15 mouse cellular contexts compared by ENCODE assay signal in genomic region chr12:102069521-102070201, GRCm38 (mm10). TPM values are rescaled to one million over a fixed set of nuclear protein-coding genes. Genes with fewer than 3 reads are reported as not detected.
DNase-seq lines count a peak whose midpoint lies in the region.
"Had no signal": no experiment of that assay in that cellular context is flagged by ENCODE, and none has a peak within 500 bp of the region (broad histone marks: within the 10 kb centered on the region; RNA-seq: fewer than 3 reads in every experiment).

No protein-coding gene starts in this region.

- peak; percentile 21 for DNase-seq in embryo, embryonic 10.5 days (ENCODE audit: low spot score)
- DNase-seq in embryo, embryonic 9.5 days (ENCODE audit: extremely low spot score), result no peak
- peak; percentile 21 for DNase-seq in kidney, adult 9 months
- DNase-seq in kidney, postnatal 36 days, result peak; percentile 6 to 14
- peak; percentile 22 for DNase-seq in lung, postnatal 14 days
- no peak for DNase-seq in urinary bladder, postnatal 4 days (ENCODE audit: low spot score in 2 of 2)
- no peak for DNase-seq in c-Kit-positive CD71-positive TER-119-positive erythroid progenitor cells, embryonic 14.5 days (ENCODE audit: low spot score)
- DNase-seq in frontal cortex, adult 2 months (ENCODE audit: extremely low spot score in 1 of 2, low spot score in 1 of 2), result no peak
- DNase-seq: gastrocnemius, postnatal 14 days; heart, postnatal 10 days; layer of hippocampus, postnatal 36 days; midbrain, embryonic 14.5 days; retina, postnatal 1 day; right cerebral cortex, postnatal 4 days had no signal

RNA-seq across cellular contexts. Expression of gene Slc24a4, which starts 58.9 kb away (rescaled TPM):
- polyA plus RNA-seq in frontal cortex, adult 2 months (2012; rRNA removed), result 15.0 and 17.6 TPM in 2 replicates
- polyA plus RNA-seq: liver, adult 2 months had no signal

Comparison
In these comparisons a context has a peak if more than half of its experiments do, and no peak if none do; other contexts are left out.
1. DNase-seq: peak in embryo, embryonic 10.5 days (single experiment), kidney, adult 9 months (single experiment), kidney, postnatal 36 days (2 of 2) and lung, postnatal 14 days (single experiment); none in embryo, embryonic 9.5 days (single experiment), urinary bladder, postnatal 4 days (0 of 2), c-Kit-positive CD71-positive TER-119-positive erythroid progenitor cells, embryonic 14.5 days (single experiment) and frontal cortex, adult 2 months (0 of 2).